Mouse (Mus musculus) midbrain, embryonic 10.5 days (tissue): ENCODE results near the gene Gon7. TPM values are rescaled to one million over a fixed set of nuclear protein-coding genes. Genes with fewer than 3 reads are reported as not detected.

Source experiments
- polyA plus RNA-seq: library from polyadenylated mRNA; unstranded; fragments of >200 nt; fragmentation: Nextera tagmentation; extraction: Ambion mirVana; gene quantifications from 2 replicates; pipeline ENCODE4 v1.2.1, GENCODE M21; 2016

Gon7 gene
- polyA plus RNA-seq, 1 experiment from 2014 or later, result 52.7 TPM

Other genes starting within 250 kb of the Gon7 start
- gene Chga, start 202.8 kb downstream of the Gon7 start, polyA plus RNA-seq, result 14.5 and 23.7 TPM in 2 replicates
- 16.1 and 16.9 TPM in 2 replicates for gene Itpk1, start 52.9 kb downstream of the Gon7 start, polyA plus RNA-seq
- 38.4 and 44.6 TPM in 2 replicates for gene Moap1, start 14.1 kb downstream of the Gon7 start, polyA plus RNA-seq
- 13.2 and 14.0 TPM in 2 replicates for gene Tmem251, start 14.0 kb downstream of the Gon7 start, polyA plus RNA-seq
- gene Gm28051, start within 50 bp of the Gon7 start, polyA plus RNA-seq, result not detected in 2 replicates
- 64.4 and 67.1 TPM in 2 replicates for gene Ubr7, start 164 bp upstream of the Gon7 start, polyA plus RNA-seq
- gene Gm20604, start 869 bp upstream of the Gon7 start, polyA plus RNA-seq, result 34.8 and 37.3 TPM in 2 replicates
- gene Btbd7, start 120.7 kb upstream of the Gon7 start, polyA plus RNA-seq, result 15.8 and 16.4 TPM in 2 replicates
- not detected in 2 replicates for gene Cox8c, start 141.5 kb upstream of the Gon7 start, polyA plus RNA-seq
- gene Unc79, start 191.1 kb upstream of the Gon7 start, polyA plus RNA-seq, result 0.70 and 1.3 TPM in 2 replicates